Mouse (Mus musculus) R1 (cell line): ENCODE measurements around the gene Obox1.
"Not testable (repeated sequence)": the region's sequence is repeated elsewhere in the genome, so short reads cannot be mapped to it uniquely, and the experiment has no call there.

Source experiments
- DNase-seq: peaks from one replicate; pipeline ENCODE4 v3.0.0-alpha.2; 2018; ENCODE audit warnings: low read depth, low spot score

Obox1 gene

DNA sequence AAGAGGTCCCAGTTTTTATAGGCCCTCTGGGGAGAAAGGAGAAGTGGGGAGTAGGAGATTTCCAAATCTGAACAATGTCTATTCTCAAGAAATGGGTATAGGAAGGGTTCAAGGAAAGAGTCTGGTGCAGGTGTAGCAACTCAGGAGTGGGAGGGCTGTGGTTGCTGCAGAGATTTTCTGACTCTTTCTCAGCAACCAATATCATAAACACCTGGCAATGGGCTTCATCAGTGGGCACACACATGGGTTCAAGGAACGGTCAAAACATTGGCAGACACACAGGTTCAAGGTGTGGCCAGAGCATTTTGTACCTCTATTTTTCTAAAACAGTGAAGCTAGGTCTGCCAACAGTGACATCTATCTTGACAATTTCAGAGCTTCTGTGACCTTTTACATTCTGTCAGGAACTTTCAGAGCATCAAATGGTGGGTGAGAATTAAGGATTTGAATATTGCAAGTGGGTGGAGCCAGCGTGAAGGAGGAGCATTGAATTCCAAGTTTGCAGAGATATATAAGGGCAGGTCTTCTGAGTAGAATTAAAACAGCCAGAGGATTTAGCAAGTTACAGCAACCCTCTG is at the start of gene Obox1, which contains the start of gene Obox2:
Obox1 (plus strand) TSS at position 528 of the 578 bp plus-strand sequence.
Obox2 (plus strand) TSS at position 301 of the 578 bp plus-strand sequence.
- not testable (repeated sequence) for DNase-seq

GRCm38 (mm10) chr7:15399147-15399874 is 10.6 kb downstream of the Obox1 start:
- DNase-seq, result not testable (repeated sequence)

DNA sequence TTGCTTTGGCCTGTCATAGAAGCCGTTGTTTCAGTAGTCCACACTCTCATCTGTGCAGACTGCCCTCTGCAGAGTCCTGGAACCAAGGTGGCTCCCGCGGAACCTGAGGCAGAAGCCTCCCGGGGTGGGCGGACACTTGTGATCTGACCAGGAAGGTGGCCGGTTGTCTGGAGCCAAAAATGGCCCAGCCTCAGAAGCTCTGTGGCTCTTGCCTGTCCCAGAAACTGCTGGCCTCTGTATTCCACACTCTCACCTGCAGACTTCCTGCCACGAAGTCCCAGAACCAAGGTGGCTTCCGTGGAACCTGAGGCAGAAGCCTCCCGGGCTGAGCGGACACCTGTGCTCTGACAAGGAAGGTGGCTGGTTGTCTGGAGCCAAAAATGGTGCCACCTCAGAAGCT is 18.1 kb downstream of the Obox1 start:
- DNase-seq, result not testable (repeated sequence)

GRCm38 (mm10) chr7:15418046-15418445 is 29.3 kb downstream of the Obox1 start:
- DNase-seq, result not testable (repeated sequence)

GRCm38 (mm10) chr7:15425537-15425936 is 36.8 kb downstream of the Obox1 start:
- not testable (repeated sequence) for DNase-seq

DNA sequence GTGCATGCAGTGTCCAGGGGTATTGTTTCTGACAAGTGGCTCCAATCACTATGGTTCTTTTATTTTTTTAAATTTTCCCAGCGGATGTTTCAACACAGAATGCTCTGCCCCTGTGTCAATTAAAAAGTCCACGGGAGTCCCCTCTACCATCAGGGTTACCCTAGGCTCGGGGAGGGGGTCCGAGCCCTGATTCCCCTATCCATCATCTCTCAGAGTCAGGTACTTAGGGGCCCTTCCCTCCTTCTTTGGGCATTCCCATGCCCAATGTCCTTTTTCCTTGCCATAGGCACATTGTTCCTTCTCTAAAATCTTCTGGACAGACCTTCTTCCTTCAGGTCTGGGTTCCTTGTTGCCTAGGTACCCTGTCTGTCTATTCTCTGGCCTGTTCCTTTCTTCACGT is 120.7 kb downstream of the Obox1 start:
- not testable (repeated sequence) for DNase-seq
